25 mouse cellular contexts compared by ENCODE assay signal in the genomic region with DNA sequence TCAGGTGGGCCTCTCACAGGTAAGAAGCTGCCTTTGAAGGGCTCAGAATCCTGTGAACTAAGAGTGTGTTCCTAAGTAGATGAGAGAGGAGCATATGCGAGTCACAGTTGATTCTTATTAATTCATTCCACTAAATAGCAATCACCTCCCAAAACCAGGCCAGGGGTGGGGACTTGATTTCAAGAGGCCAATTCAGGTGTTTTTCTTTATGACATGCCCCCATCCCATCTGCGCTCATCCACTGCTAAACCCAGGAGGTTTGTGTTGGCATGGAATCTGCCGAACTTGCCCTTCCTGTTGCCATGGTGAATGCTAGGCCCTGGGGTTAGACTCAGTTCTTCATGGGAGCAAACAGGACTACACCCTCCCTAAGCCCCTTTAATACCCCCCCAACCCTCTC. TPM values are rescaled to one million over a fixed set of nuclear protein-coding genes. Genes with fewer than 3 reads are reported as not detected.
DNase-seq lines count a peak whose midpoint lies in the region; ATAC-seq and TF ChIP-seq lines count a peak whose summit lies in the region.
"Had no signal": no experiment of that assay in that cellular context is flagged by ENCODE, and none has a peak within 500 bp of the region (broad histone marks: within the 10 kb centered on the region; RNA-seq: fewer than 3 reads in every experiment).

No protein-coding gene starts in this region.

- no peaks in the 10 kb centered on the region for H3K27me3 ChIP-seq in hindbrain, embryonic 13.5 days
- no peaks in the 10 kb centered on the region for H3K27me3 ChIP-seq in hindbrain, embryonic 12.5 days
- no peaks in the 10 kb centered on the region for H3K27me3 ChIP-seq in midbrain, embryonic 11.5 days (ENCODE audit: control insufficient read depth, insufficient read depth, low read length)
- H3K27me3 ChIP-seq in midbrain, embryonic 13.5 days: no peaks in the 10 kb centered on the region
- H3K27me3 ChIP-seq in E14TG2a.4 (ENCODE audit: insufficient read depth, low read length): 0 out of 2 replicates have a peak, but pooled peaks cover 3% of the 10 kb centered on the region
- H3K27me3 ChIP-seq: embryonic facial prominence, embryonic 13.5 days; embryonic facial prominence, embryonic 15.5 days; forebrain, embryonic 12.5 days had no signal

- H3K9me3 ChIP-seq in hindbrain, embryonic 13.5 days: no peaks in the 10 kb centered on the region
- no peaks in the 10 kb centered on the region for H3K9me3 ChIP-seq in hindbrain, embryonic 12.5 days (replicated peaks)
- H3K9me3 ChIP-seq in midbrain, embryonic 11.5 days (ENCODE audit: control insufficient read depth, low read length): no peaks in the 10 kb centered on the region
- H3K9me3 ChIP-seq in midbrain, embryonic 13.5 days: no peaks in the 10 kb centered on the region
- no peaks in the 10 kb centered on the region for H3K9me3 ChIP-seq in E14TG2a.4 (ENCODE audit: low read length)
- H3K9me3 ChIP-seq: embryonic facial prominence, embryonic 13.5 days; embryonic facial prominence, embryonic 15.5 days; forebrain, embryonic 10.5 days; forebrain, embryonic 12.5 days had no signal

- no peak for ATAC-seq in hindbrain, embryonic 13.5 days (ENCODE audit: low FRiP score)
- ATAC-seq in hindbrain, embryonic 12.5 days (ENCODE audit: low FRiP score): no peak
- 0 out of 2 replicates have a peak, but pooled peaks have one; percentile 27 for ATAC-seq in midbrain, embryonic 11.5 days (ENCODE audit: low FRiP score)
- ATAC-seq in midbrain, embryonic 13.5 days: no peak
- ATAC-seq: CD4-positive, CD25-positive, alpha-beta regulatory T cell, adult 4 months; forebrain, embryonic 14.5 days had no signal

- 0 out of 2 replicates have a peak overlapping the region, but pooled peaks have one; percentile 40 for H3K27ac ChIP-seq in hindbrain, embryonic 13.5 days
- no peak overlapping the region for H3K27ac ChIP-seq in hindbrain, embryonic 12.5 days
- H3K27ac ChIP-seq in midbrain, embryonic 11.5 days (ENCODE audit: low read depth, low read length): no peak overlapping the region
- no peak overlapping the region for H3K27ac ChIP-seq in midbrain, embryonic 13.5 days
- H3K27ac ChIP-seq: embryonic facial prominence, embryonic 13.5 days; embryonic facial prominence, embryonic 15.5 days; forebrain, embryonic 10.5 days; forebrain, embryonic 12.5 days had no signal

- WGBS in hindbrain, embryonic 13.5 days: 57% methylated on average over 3 of the region's 3 CpGs
- 79% methylated on average over 3 of the region's 3 CpGs for WGBS in hindbrain, embryonic 12.5 days
- WGBS in midbrain, embryonic 11.5 days: 77% methylated on average over 3 of the region's 3 CpGs
- WGBS in midbrain, embryonic 13.5 days: 76% methylated on average over 3 of the region's 3 CpGs

- H3K4me3 ChIP-seq in hindbrain, embryonic 13.5 days: no peak overlapping the region
- H3K4me3 ChIP-seq in hindbrain, embryonic 12.5 days: no peak overlapping the region
- no peak overlapping the region for H3K4me3 ChIP-seq in midbrain, embryonic 11.5 days (ENCODE audit: low read depth, low read length)
- H3K4me3 ChIP-seq in midbrain, embryonic 13.5 days (replicated peaks): no peak overlapping the region
- H3K4me3 ChIP-seq in E14TG2a.4 (replicated peaks; ENCODE audit: low read length): 0 out of 2 replicates have a peak overlapping the region, but pooled peaks have one; percentile 53
- H3K4me3 ChIP-seq: embryonic facial prominence, embryonic 13.5 days; embryonic facial prominence, embryonic 15.5 days; erythroblast, embryonic 14.5 days; forebrain, embryonic 10.5 days; forebrain, embryonic 12.5 days had no signal

- no peak overlapping the region for H3K4me2 ChIP-seq in hindbrain, embryonic 13.5 days
- H3K4me2 ChIP-seq in hindbrain, embryonic 12.5 days (replicated peaks): no peak overlapping the region
- no peak overlapping the region for H3K4me2 ChIP-seq in midbrain, embryonic 11.5 days
- H3K4me2 ChIP-seq in midbrain, embryonic 13.5 days (replicated peaks): no peak overlapping the region
- H3K4me2 ChIP-seq: embryonic facial prominence, embryonic 13.5 days; embryonic facial prominence, embryonic 15.5 days; forebrain, embryonic 12.5 days had no signal

- no peak overlapping the region for H3K9ac ChIP-seq in hindbrain, embryonic 13.5 days
- H3K9ac ChIP-seq in hindbrain, embryonic 12.5 days: no peak overlapping the region
- no peak overlapping the region for H3K9ac ChIP-seq in midbrain, embryonic 11.5 days (ENCODE audit: low read length)
- H3K9ac ChIP-seq in midbrain, embryonic 13.5 days (replicated peaks): no peak overlapping the region
- H3K9ac ChIP-seq: embryonic facial prominence, embryonic 13.5 days; embryonic facial prominence, embryonic 15.5 days; forebrain, embryonic 12.5 days had no signal

- peaks cover 34% of the 10 kb centered on the region for H3K4me1 ChIP-seq in hindbrain, embryonic 13.5 days (replicated peaks)
- H3K4me1 ChIP-seq in hindbrain, embryonic 12.5 days: peaks cover 14% of the 10 kb centered on the region
- H3K4me1 ChIP-seq in midbrain, embryonic 11.5 days (ENCODE audit: control insufficient read depth, insufficient read depth, low read length): peaks cover 4% of the 10 kb centered on the region
- peaks cover 13% of the 10 kb centered on the region; the same call in 1 of the 2 replicates for H3K4me1 ChIP-seq in midbrain, embryonic 13.5 days (replicated peaks)
- H3K4me1 ChIP-seq in E14TG2a.4 (replicated peaks; ENCODE audit: low read depth, low read length): peaks cover 30% of the 10 kb centered on the region

- no peak for TF ChIP-seq CTCF in E14TG2a.4 (conservative IDR thresholded peaks at IDR 0.05; ENCODE audit: low read length)

- peak; percentile 74 for DNase-seq in heart, adult 11 months
- DNase-seq in heart, adult 9 months (ENCODE audit: low spot score in 2 of 2): no peak
- peak; percentile 70 for DNase-seq in midbrain, embryonic 11.5 days (ENCODE audit: low spot score, missing footprints)
- DNase-seq: adrenal gland, adult 2 months; adrenal gland, postnatal 10 days; adrenal gland, postnatal 25 days; B cell, adult 2 months; cerebellum, adult 11 months; cerebellum, adult 18-20 months; cerebellum, adult 8-10 months; cerebellum, adult 9-11 months; cerebellum, postnatal 14 days; cerebellum, postnatal 36 days; embryo, embryonic 11 days had no signal

- peaks cover 7% of the 10 kb centered on the region; the same call in 1 of the 2 replicates for H3K36me3 ChIP-seq in hindbrain, embryonic 13.5 days
- H3K36me3 ChIP-seq in hindbrain, embryonic 12.5 days: 0 out of 2 replicates have a peak, but pooled peaks cover 4% of the 10 kb centered on the region
- H3K36me3 ChIP-seq in midbrain, embryonic 11.5 days (ENCODE audit: control insufficient read depth, insufficient read depth, low read length): no peaks in the 10 kb centered on the region
- H3K36me3 ChIP-seq in midbrain, embryonic 13.5 days: peaks cover 6% of the 10 kb centered on the region; the same call in 1 of the 2 replicates
- peaks cover 27% of the 10 kb centered on the region for H3K36me3 ChIP-seq in E14TG2a.4 (ENCODE audit: insufficient read depth, low read length)
- H3K36me3 ChIP-seq: embryonic facial prominence, embryonic 15.5 days had no signal

RNA-seq across cellular contexts. Expression of a gene that starts 24.4 kb away (rescaled TPM):
- polyA plus RNA-seq in hindbrain, embryonic 13.5 days (2015; fragmentation: Nextera tagmentation; extraction: Ambion mirVana): 0.57 and 0.60 TPM in 2 replicates
- polyA plus RNA-seq in hindbrain, embryonic 12.5 days (2016; fragmentation: Nextera tagmentation; extraction: Ambion mirVana): 0.41 and 0.73 TPM in 2 replicates
- polyA plus RNA-seq in midbrain, embryonic 11.5 days (2014; fragmentation: Nextera tagmentation; extraction: Ambion mirVana): 0.12 and 0.16 TPM in 2 replicates
- polyA plus RNA-seq in midbrain, embryonic 13.5 days (2015; fragmentation: Nextera tagmentation; extraction: Ambion mirVana): 0.24 and 0.30 TPM in 2 replicates
- polyA plus RNA-seq: CD4-positive, CD25-positive, alpha-beta regulatory T cell, adult 4 months; erythroblast, embryonic 14.5 days; forebrain, embryonic 10.5 days had no signal

RNA-seq across cellular contexts. Expression of a gene that starts 45.4 kb away (rescaled TPM):
- polyA plus RNA-seq in hindbrain, embryonic 13.5 days (2015; fragmentation: Nextera tagmentation; extraction: Ambion mirVana): 5.9 and 6.1 TPM in 2 replicates
- 5.8 and 6.4 TPM in 2 replicates for polyA plus RNA-seq in hindbrain, embryonic 12.5 days (2016; fragmentation: Nextera tagmentation; extraction: Ambion mirVana)
- polyA plus RNA-seq in midbrain, embryonic 11.5 days (2014; fragmentation: Nextera tagmentation; extraction: Ambion mirVana): 5.2 and 6.4 TPM in 2 replicates
- polyA plus RNA-seq in midbrain, embryonic 13.5 days (2015; fragmentation: Nextera tagmentation; extraction: Ambion mirVana): 4.8 and 5.6 TPM in 2 replicates

RNA-seq across cellular contexts. Expression of a gene that starts 53.5 kb away (rescaled TPM):
- 40.9 and 46.8 TPM in 2 replicates for polyA plus RNA-seq in hindbrain, embryonic 13.5 days (2015; fragmentation: Nextera tagmentation; extraction: Ambion mirVana)
- polyA plus RNA-seq in hindbrain, embryonic 12.5 days (2016; fragmentation: Nextera tagmentation; extraction: Ambion mirVana): 47.4 and 54.7 TPM in 2 replicates
- polyA plus RNA-seq in midbrain, embryonic 11.5 days (2014; fragmentation: Nextera tagmentation; extraction: Ambion mirVana): 45.8 and 54.3 TPM in 2 replicates
- 42.5 and 44.1 TPM in 2 replicates for polyA plus RNA-seq in midbrain, embryonic 13.5 days (2015; fragmentation: Nextera tagmentation; extraction: Ambion mirVana)

Comparison
In these comparisons a context has a peak if more than half of its experiments do, and no peak if none do; other contexts are left out.
1. DNase-seq: peak in heart, adult 11 months (single experiment) and midbrain, embryonic 11.5 days (single experiment); none in heart, adult 9 months (0 of 2).